Mouse (Mus musculus) neural tube, embryonic 13.5 days (tissue): ENCODE measurements around the gene Krtap31-2. TPM values are rescaled to one million over a fixed set of nuclear protein-coding genes. Genes with fewer than 3 reads are reported as not detected.

ENCODE experiments used
- polyA plus RNA-seq: library from polyadenylated mRNA; unstranded; fragments of >200 nt; fragmentation: Nextera tagmentation; extraction: Ambion mirVana; gene quantifications from 2 replicates; pipeline ENCODE4 v1.2.1, GENCODE M21; 2015

Gene Krtap31-2
- polyA plus RNA-seq, 1 experiment from 2014 or later: not detected

Other genes with a start within 250 kb of the Krtap31-2 start
- gene Gm14190, start 245.6 kb upstream of the Krtap31-2 start, polyA plus RNA-seq: not detected in 2 replicates
- gene Gm14180, start 202.0 kb upstream of the Krtap31-2 start, polyA plus RNA-seq: not detected in 2 replicates
- gene Gm11595, start 163.4 kb upstream of the Krtap31-2 start, polyA plus RNA-seq: not detected in 2 replicates
- gene Krtap4-8, start 155.6 kb upstream of the Krtap31-2 start, polyA plus RNA-seq: not detected in 2 replicates
- gene Krtap4-9, start 151.1 kb upstream of the Krtap31-2 start, polyA plus RNA-seq: not detected in 2 replicates
- gene Gm11596, start 142.8 kb upstream of the Krtap31-2 start, polyA plus RNA-seq: not detected in 2 replicates
- not detected in 2 replicates for gene Gm11569, start 137.4 kb upstream of the Krtap31-2 start, polyA plus RNA-seq
- not detected in 2 replicates for gene Gm11554, start 131.8 kb upstream of the Krtap31-2 start, polyA plus RNA-seq
- gene Krtap4-13, start 126.4 kb upstream of the Krtap31-2 start, polyA plus RNA-seq: not detected in 2 replicates
- gene Gm11564, start 120.6 kb upstream of the Krtap31-2 start, polyA plus RNA-seq: not detected in 2 replicates
- gene 2300003K06Rik, start 98.2 kb upstream of the Krtap31-2 start, polyA plus RNA-seq: not detected in 2 replicates
- gene Krtap4-16, start 84.7 kb upstream of the Krtap31-2 start, polyA plus RNA-seq: not detected in 2 replicates
- not detected in 2 replicates for gene Gm11568, start 78.4 kb upstream of the Krtap31-2 start, polyA plus RNA-seq
- gene Gm11559, start 71.8 kb upstream of the Krtap31-2 start, polyA plus RNA-seq: not detected in 2 replicates
- not detected in 2 replicates for gene Krtap9-1, start 62.9 kb upstream of the Krtap31-2 start, polyA plus RNA-seq
- not detected in 2 replicates for gene Gm11567, start 57.1 kb upstream of the Krtap31-2 start, polyA plus RNA-seq
- not detected in 2 replicates for gene Krtap31-1, start 28.4 kb upstream of the Krtap31-2 start, polyA plus RNA-seq
- gene Gm11565, start 21.5 kb upstream of the Krtap31-2 start, polyA plus RNA-seq: not detected in 2 replicates
- gene Krtap9-5, start 12.2 kb downstream of the Krtap31-2 start, polyA plus RNA-seq: not detected in 2 replicates
- gene Krtap29-1, start 42.8 kb downstream of the Krtap31-2 start, polyA plus RNA-seq: not detected in 2 replicates
- gene Krtap16-1, start 50.3 kb downstream of the Krtap31-2 start, polyA plus RNA-seq: not detected in 2 replicates
- 0.55 TPM in 1 of 2 replicates, not detected in the other for gene Krtap17-1, start 57.7 kb downstream of the Krtap31-2 start, polyA plus RNA-seq
- not detected in 2 replicates for gene Krt33a, start 79.9 kb downstream of the Krtap31-2 start, polyA plus RNA-seq
- not detected in 2 replicates for gene Krt33b, start 93.6 kb downstream of the Krtap31-2 start, polyA plus RNA-seq
- not detected in 2 replicates for gene Krt34, start 105.3 kb downstream of the Krtap31-2 start, polyA plus RNA-seq
- not detected in 2 replicates for gene Krt31, start 114.3 kb downstream of the Krtap31-2 start, polyA plus RNA-seq
- not detected in 2 replicates for gene Krt32, start 151.9 kb downstream of the Krtap31-2 start, polyA plus RNA-seq
- gene Krt35, start 159.9 kb downstream of the Krtap31-2 start, polyA plus RNA-seq: not detected in 2 replicates
- gene Krt36, start 169.3 kb downstream of the Krtap31-2 start, polyA plus RNA-seq: not detected in 2 replicates
- gene Krt13, start 185.3 kb downstream of the Krtap31-2 start, polyA plus RNA-seq: not detected in 2 replicates
- 1.0 and 4.3 TPM in 2 replicates for gene Krt15, start 199.6 kb downstream of the Krtap31-2 start, polyA plus RNA-seq
- gene Krt19, start 212.4 kb downstream of the Krtap31-2 start, polyA plus RNA-seq: 1.1 and 2.2 TPM in 2 replicates